Mouse (Mus musculus) thymus, postnatal 4 days (tissue): ENCODE measurements around the gene Gm20388.

Source experiments
- DNase-seq: peaks from one replicate; pipeline ENCODE4 v3.0.0; 2021

The Gm20388 gene

GRCm38 (mm10) chr8:120675718-120676117, 765.1 kb downstream of the Gm20388 start:
- DNase-seq = no peak

- peak; percentile 93 for DNase-seq
Measured at GRCm38 (mm10) chr8:120678447-120678846, 767.8 kb downstream of the Gm20388 start.

- DNase-seq = no peak
Measured at GRCm38 (mm10) chr8:120679629-120680387, 769.2 kb downstream of the Gm20388 start.

- peak; percentile 84 for DNase-seq
Measured at GRCm38 (mm10) chr8:120680405-120680804, 769.8 kb downstream of the Gm20388 start.

- DNase-seq = no peak
Measured at GRCm38 (mm10) chr8:120681113-120681512, 770.5 kb downstream of the Gm20388 start.

- DNase-seq = peak; percentile 90
Measured at GRCm38 (mm10) chr8:120683602-120684001, 773.0 kb downstream of the Gm20388 start.

GRCm38 (mm10) chr8:120684082-120684481, 773.4 kb downstream of the Gm20388 start:
- DNase-seq = no peak

GRCm38 (mm10) chr8:120685097-120685496, 774.5 kb downstream of the Gm20388 start:
- DNase-seq = no peak

- no peak for DNase-seq
Measured at GRCm38 (mm10) chr8:120685591-120685990, 775.0 kb downstream of the Gm20388 start.

- no peak for DNase-seq
Measured at GRCm38 (mm10) chr8:120686051-120686450, 775.4 kb downstream of the Gm20388 start.

GRCm38 (mm10) chr8:120686576-120686975, 775.9 kb downstream of the Gm20388 start:
- DNase-seq = no peak

- DNase-seq = no peak
Measured at GRCm38 (mm10) chr8:120687786-120688185, 777.1 kb downstream of the Gm20388 start.

GRCm38 (mm10) chr8:120688511-120688910, 777.9 kb downstream of the Gm20388 start:
- no peak for DNase-seq

GRCm38 (mm10) chr8:120692934-120693333, 782.3 kb downstream of the Gm20388 start:
- no peak for DNase-seq

- peak; percentile 51 for DNase-seq
Measured at GRCm38 (mm10) chr8:120693861-120694493, 783.3 kb downstream of the Gm20388 start.

GRCm38 (mm10) chr8:120696401-120697153, 785.9 kb downstream of the Gm20388 start:
- peak; percentile 67 for DNase-seq

- peak; percentile 74 for DNase-seq
Measured at GRCm38 (mm10) chr8:120697154-120697978, 786.7 kb downstream of the Gm20388 start.

- peak; percentile 62 for DNase-seq
Measured at GRCm38 (mm10) chr8:120697979-120698272, 787.3 kb downstream of the Gm20388 start.

GRCm38 (mm10) chr8:120698426-120698825, 787.8 kb downstream of the Gm20388 start:
- DNase-seq = no peak

GRCm38 (mm10) chr8:120699079-120699478, 788.4 kb downstream of the Gm20388 start:
- no peak for DNase-seq

GRCm38 (mm10) chr8:120699565-120699964, 788.9 kb downstream of the Gm20388 start:
- DNase-seq = no peak

GRCm38 (mm10) chr8:120700053-120700452, 789.4 kb downstream of the Gm20388 start:
- DNase-seq = no peak
